Mouse (Mus musculus) naive thymus-derived CD4-positive, alpha-beta T cell, adult 2 months (primary cell): ENCODE measurements around the gene Abi3.
A peak's percentile ranks its signal among the peaks of the same experiment; 100 is the strongest.
"Not testable (repeated sequence)": the region's sequence is repeated elsewhere in the genome, so short reads cannot be mapped to it uniquely, and the experiment has no call there.

Experiments
- DNase-seq: peaks from one replicate; pipeline ENCODE4 v3.0.0-alpha.2; 2011; ENCODE audit warnings: low read depth

Gene Abi3

GRCm38 (mm10) chr11:95842074-95842681, at the start of gene Abi3:
Abi3 (minus strand) TSS chr11:95842476.
- DNase-seq: peak; percentile 73

- no peak for DNase-seq
Observed at GRCm38 (mm10) chr11:95890462-95891051, 48.3 kb upstream of the Abi3 start.

GRCm38 (mm10) chr11:95879861-95880260, 37.6 kb upstream of the Abi3 start:
- DNase-seq: not testable (repeated sequence)

- peak; percentile 76 for DNase-seq
Observed at GRCm38 (mm10) chr11:95876296-95876695, 34.0 kb upstream of the Abi3 start.

GRCm38 (mm10) chr11:95875804-95876203, 33.5 kb upstream of the Abi3 start:
- peak; percentile 54 for DNase-seq

- no peak for DNase-seq
Observed at GRCm38 (mm10) chr11:95869918-95870470, 27.7 kb upstream of the Abi3 start.

- DNase-seq: no peak
Observed at GRCm38 (mm10) chr11:95869442-95869841, 27.2 kb upstream of the Abi3 start.

- DNase-seq: no peak
Observed at GRCm38 (mm10) chr11:95861397-95861796, 19.1 kb upstream of the Abi3 start.

GRCm38 (mm10) chr11:95860071-95860490, 17.8 kb upstream of the Abi3 start:
- peak; percentile 39 for DNase-seq

GRCm38 (mm10) chr11:95859468-95859855, 17.2 kb upstream of the Abi3 start:
- no peak for DNase-seq

- peak; percentile 98 for DNase-seq
Observed at GRCm38 (mm10) chr11:95858528-95859467, 16.5 kb upstream of the Abi3 start.

GRCm38 (mm10) chr11:95857716-95858527, 15.6 kb upstream of the Abi3 start:
- DNase-seq: no peak

- no peak for DNase-seq
Observed at GRCm38 (mm10) chr11:95857306-95857705, 15.0 kb upstream of the Abi3 start.

- DNase-seq: peak; percentile 85
Observed at GRCm38 (mm10) chr11:95853684-95854083, 11.4 kb upstream of the Abi3 start.

GRCm38 (mm10) chr11:95850898-95851297, 8.6 kb upstream of the Abi3 start:
- no peak for DNase-seq

- DNase-seq: no peak
Observed at GRCm38 (mm10) chr11:95844935-95845334, 2.7 kb upstream of the Abi3 start.

GRCm38 (mm10) chr11:95843421-95843950, 1.2 kb upstream of the Abi3 start:
- DNase-seq: no peak

- DNase-seq: no peak
Observed at GRCm38 (mm10) chr11:95842953-95843352, 677 bp upstream of the Abi3 start.

- no peak for DNase-seq
Observed at GRCm38 (mm10) chr11:95841498-95841830, 812 bp downstream of the Abi3 start.

GRCm38 (mm10) chr11:95840694-95841497, 1.4 kb downstream of the Abi3 start:
- DNase-seq: no peak
